Mouse (Mus musculus) heart, adult 18-20 months (tissue): ENCODE measurements around the gene Dock1. TPM values are rescaled to one million over a fixed set of nuclear protein-coding genes. Genes with fewer than 3 reads are reported as not detected.

Experiments
- DNase-seq, 2 experiments: peaks; one replicate each; pipeline ENCODE4 v3.0.0; 2021 to 2022; ENCODE audit warnings: mixed read lengths in 1 of 2
- total RNA-seq, 2 experiments: library from RNA; stranded (reverse); gene quantifications; 2 replicates each; pipeline ENCODE4 v1.2.3; 2021

Gene Dock1
- total RNA-seq, 2 experiments from 2014 or later = 26.8 to 28.4 TPM

GRCm38 (mm10) chr7:134823891-134824290 lies 153.4 kb downstream of the Dock1 start:
- no peak for DNase-seq

GRCm38 (mm10) chr7:134840066-134840465 lies 169.6 kb downstream of the Dock1 start:
- DNase-seq = no peak

DNA sequence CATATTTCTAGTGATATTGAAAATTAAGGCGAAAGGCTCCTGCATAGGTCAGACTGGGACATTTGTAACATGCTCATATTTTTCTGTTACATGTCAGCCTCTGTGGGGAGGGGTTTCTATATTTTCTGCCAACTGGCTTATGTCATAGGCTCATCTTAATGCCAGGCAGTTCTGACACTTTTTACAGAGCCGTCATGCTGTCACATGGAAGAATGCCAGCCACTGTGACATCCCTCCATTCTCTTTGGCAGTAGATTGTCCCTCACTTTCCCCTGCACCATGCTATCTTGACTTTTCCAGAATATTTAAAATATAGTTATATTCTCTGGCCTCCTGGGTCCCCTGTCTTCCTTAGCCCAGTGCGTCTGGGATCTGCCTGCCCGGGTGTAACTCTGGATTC lies 172.3 kb downstream of the Dock1 start:
- no peak for DNase-seq

- DNase-seq = no peak
Measured at GRCm38 (mm10) chr7:134862000-134862399, 191.5 kb downstream of the Dock1 start.

DNA sequence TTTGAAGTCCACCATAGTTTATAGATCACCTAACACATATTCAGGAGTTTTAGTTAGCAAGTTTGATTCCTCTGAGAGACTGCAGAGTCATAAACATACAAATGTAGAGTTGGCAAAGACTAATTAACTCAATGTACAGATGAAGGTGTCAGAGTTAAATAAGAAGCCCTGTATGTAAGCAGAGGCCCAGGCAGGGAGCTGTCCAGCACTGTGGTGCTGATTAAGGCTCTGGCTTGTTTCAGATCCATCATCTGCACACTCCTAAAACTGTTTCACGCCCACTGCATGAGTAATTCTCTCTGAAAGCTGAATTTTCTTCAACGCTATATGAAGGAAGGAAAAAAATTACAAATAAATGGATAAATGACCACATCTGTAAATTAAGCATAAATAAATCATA lies 193.7 kb downstream of the Dock1 start:
- peak; percentile 10 to 61 for DNase-seq

DNA sequence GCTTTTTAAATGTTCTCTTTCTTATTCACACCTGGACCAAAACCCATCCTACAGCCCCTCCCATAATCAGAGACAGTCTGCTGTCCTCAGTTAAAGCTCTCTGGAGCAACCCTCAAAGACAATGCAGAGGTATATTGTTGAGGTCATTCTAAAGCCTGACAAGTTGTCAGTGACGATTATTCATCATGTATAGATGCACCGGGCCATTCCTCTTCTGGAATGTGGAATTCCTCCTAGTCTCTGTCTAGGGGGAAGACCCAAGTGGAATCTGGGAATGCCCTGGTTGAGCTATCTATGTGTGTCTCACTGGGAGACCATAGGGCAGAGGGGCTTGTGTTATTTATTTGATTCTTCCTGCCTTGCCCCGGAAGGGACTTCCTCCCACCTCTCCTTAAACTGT lies 202.1 kb downstream of the Dock1 start:
- DNase-seq = no peak

DNA sequence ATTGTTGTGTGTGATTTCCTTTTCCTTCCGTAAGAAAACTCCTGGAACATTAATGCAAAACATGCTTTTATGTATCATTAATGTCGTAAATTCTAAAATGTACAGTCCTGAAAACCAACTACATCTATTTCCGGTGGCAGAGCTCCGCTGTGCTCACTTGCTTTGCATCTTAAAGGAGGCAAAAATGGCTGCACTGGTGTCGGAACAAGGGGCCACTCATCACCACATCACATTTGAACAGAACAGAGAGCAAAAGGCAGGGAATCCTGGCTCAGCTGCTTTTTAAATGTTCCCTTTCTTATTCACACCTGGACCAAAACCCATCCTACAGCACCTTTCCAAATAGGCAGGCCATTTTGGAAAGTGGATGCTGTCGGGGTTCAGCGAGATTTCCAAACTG lies 202.5 kb downstream of the Dock1 start:
- DNase-seq = no peak

- DNase-seq = no peak
Measured at GRCm38 (mm10) chr7:134878985-134879384, 208.5 kb downstream of the Dock1 start.

GRCm38 (mm10) chr7:134880431-134880830 lies 210.0 kb downstream of the Dock1 start:
- peak; percentile 48 to 66 for DNase-seq

DNA sequence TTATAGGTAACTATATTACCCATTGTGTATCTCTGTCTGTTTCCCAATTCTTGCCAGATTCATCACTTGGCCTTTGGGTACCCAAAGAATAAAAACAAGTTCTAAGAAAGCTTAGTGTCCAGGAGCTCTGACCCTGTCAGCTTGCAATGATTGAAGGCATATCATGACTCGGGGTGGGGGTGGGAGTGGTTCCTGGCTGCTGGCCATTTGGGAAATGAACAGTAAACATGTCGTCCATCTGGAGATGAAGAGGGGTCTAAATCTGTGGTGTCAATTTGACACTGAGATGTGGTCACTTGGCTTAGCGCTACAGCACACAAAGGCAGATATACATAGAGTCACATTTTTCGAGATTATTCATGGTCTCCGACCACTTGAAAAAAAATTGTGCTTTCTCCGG lies 213.1 kb downstream of the Dock1 start:
- DNase-seq = no peak

- no peak for DNase-seq
Measured at GRCm38 (mm10) chr7:134892449-134892871, 222.0 kb downstream of the Dock1 start.

- peak in 1 of 2 experiments; percentile 21 for DNase-seq
Measured at GRCm38 (mm10) chr7:134892972-134893371, 222.5 kb downstream of the Dock1 start.

DNA sequence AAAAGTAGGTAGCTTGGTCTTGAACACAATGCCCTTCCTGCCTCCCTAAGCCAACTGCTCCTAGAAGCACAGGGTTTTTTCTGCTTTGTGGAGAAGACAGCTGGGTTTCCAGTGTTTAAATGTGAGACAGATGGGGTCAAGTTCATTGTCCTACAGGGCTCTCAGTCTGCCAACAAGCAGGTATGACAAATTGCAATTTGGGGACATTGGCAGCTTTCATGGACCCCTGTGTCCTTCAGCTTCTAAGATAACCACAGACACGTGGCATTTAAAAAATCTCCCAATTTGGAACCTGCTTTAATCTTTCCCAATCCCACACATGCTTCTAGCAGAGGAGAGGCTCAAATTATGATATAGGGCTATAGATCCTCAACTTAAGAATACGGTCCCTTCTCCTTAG lies 224.2 kb downstream of the Dock1 start:
- no peak for DNase-seq

DNA sequence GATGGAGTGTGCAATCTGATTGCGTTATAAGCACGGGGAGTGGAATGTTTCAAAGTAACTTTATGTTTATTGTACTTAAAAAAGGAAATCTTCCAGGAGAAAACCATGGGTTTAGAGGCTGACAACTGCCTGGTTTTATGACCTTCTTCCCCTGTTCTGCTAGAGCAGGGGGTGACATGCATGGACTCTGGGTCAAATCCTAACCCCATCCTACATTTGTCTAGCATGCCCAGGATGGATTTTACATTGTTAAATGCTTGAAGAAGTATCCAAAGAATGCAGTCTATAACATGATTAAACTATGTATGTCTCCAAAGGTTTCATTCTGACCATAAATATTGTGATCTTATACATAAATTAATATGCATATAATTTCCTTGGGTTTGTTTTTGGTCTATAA lies 229.0 kb downstream of the Dock1 start:
- no peak for DNase-seq

DNA sequence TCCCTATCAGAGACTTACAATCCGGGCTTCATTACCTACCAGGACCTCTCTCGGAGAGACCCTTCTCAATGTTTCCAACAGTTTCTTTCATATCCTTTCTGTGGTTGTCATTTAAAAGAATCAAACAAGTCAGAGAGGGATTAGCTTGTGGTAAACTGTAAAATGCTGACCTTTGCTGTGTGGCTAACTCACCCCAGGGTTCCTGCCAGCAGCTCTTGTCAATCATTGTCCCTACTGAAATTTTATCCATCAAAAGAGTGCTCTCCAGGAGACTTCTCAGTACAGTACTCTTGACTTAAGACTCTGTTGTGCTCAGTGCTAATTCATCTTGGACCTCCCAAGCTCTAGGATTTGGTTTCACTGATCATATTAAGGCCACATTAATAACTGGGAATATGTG lies 231.5 kb downstream of the Dock1 start:
- no peak for DNase-seq

DNA sequence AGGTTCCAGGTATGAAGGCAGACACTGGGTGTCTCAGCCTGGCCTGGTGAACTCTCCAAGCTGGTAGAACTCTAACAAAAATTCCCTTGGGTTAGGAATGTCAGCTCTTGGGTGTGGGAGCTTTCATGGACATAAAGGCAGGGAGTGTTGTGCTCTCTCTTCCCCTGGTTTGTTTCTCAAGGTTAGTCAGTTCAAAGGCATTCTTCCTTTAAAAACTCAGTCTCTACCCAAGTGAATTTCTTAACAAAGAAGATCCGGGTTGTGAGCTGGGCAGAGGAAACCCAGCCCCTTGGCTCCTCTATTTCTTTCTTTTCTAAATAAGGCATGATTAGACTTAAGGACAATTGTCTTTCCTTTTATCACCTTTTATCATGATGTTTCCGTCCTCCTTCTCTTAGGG lies 261.4 kb downstream of the Dock1 start:
- no peak for DNase-seq

DNA sequence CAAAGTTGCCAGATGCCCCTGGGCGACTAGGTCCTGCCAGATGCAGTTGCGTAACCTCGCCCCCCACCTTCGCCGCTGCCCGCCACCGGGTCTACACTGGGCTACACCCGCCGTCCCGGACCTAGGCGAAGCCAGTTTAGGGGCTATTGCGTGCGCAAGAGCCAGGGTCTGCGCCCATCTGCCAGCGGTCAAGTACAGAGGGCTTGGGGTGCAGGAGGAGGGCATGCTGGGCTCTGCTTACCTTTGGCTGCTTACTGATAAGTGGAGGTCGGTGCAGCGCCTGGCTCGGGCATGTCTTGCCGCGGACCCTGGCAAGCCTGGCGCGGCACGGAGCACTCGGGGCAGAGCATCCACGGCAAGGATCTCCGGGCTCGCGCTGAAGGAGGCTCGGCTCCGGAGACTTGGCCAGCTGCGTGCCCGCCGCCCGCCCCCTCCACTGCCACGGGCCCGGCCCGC lies 267.0 kb downstream of the Dock1 start:
- peak in 1 of 2 experiments; percentile 10 for DNase-seq

DNA sequence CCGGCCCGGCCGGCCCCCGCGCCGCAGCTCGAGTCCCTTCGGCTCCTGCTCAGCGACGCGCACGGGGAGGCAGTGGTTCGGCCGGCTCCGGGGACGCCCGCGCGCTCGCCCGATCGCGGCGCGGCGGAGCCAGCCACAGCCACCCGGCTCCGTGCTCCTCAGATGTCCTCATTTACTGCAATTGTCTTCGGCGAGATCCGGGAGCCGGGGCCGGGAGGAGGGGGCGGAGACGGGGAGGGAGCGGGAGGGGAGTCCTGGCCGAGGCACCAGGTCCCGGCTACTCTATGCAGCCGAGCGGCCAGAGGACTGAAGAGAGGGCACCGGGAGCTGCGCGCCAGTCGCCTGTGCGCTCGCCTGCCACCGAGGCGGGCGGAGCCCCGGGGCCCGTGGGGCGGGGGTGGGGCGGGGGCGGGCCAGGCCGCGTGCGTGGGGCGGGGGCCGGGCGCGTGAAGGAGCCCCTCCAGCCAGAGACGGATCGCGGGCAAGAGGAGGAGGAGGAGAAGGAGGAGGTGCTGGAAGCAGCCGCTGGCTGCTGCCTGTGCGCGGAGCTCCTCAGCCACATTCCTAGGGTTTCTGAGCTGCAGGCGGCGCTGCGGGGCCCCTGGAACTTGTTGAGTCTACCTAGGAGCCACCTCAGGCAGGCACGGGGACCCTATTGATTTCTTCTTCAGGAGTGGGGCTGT lies 267.6 kb downstream of the Dock1 start, which contains the start of gene Fam196a:
Fam196a (minus strand) TSS at position 504 of the 683 bp plus-strand sequence.
- peak; percentile 9 to 22 for DNase-seq

DNA sequence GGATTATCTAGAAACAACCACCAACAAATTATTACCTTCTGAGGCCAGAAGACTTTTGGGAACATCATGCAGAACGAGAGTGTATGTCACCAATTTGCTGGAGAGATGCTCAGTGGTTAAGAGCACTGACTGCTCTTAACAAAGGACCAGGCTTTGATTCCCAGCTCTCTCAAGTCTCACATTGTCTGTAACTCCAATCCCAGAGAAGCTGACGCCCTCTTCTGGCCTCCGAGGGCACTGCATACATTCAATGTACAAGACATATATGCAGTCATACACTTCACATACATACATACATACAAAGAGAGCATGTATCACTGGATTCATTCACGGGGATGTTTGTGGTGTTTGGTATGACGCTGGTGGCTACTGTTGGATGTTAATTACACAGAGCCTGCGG lies 271.4 kb downstream of the Dock1 start:
- no peak for DNase-seq

DNA sequence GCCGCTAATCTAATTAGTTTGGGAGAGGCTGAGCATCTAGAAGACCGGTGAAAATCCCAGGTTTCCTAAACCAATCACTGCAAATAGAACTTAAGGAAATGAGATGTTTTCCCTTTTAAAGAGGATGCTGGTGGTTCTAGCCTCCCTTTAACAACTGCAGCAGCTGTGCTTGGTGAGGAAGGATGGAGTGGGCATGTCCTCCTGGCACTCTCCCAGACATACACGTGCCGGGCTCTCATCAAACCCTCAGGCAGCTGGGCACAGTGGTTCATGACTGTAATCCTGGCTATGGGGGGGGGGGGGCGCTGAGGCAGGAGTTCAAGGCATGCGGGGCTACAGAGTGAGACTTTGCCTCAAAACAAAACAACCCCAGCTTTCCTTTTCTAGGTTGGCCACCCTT lies 272.6 kb downstream of the Dock1 start:
- no peak for DNase-seq

GRCm38 (mm10) chr7:134943701-134944100 lies 273.2 kb downstream of the Dock1 start:
- no peak for DNase-seq

DNA sequence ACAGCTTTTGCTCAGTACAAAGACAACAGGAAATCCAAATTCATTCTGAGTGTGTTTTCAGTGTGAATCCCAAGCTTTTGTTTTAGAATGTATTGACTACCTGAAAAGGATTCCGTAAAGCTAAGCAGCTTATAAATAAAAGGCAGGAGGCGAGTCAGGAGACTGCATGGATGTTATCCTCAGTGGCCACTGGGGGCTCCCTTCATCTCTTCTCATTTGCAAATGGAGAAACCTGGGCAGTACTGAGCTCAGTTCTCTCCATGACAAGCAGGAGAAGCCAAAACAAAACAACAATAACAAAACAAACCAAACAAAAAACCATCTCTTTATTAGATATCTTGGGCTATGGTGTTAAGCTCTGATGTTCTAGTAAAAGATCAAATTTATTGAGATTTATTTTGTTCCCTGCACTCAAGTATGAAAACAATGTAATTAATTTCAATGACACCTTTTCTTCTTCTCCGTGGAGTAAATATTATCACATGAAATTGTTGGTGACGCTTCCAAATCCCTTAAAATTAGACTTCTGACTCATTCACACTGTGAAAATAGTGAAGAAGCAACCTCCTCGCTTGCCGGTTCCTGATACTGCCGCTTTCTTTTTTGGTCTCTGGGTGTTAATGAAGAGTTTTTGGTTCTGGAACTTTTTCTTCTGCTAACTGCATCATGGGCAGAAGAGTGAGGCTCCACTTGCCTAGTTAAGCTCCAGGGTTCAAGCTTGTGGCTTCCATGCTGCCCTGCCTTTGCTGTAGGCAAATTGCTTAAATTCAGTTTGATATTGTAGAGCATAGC lies 275.7 kb downstream of the Dock1 start:
- no peak for DNase-seq

GRCm38 (mm10) chr7:134959086-134959485 lies 288.6 kb downstream of the Dock1 start:
- DNase-seq = no peak

- DNase-seq = no peak
Measured at GRCm38 (mm10) chr7:134960871-134961270, 290.4 kb downstream of the Dock1 start.
